Mouse (Mus musculus): ENCODE measurements around the gene Bpgm.
A peak's percentile ranks its signal among the peaks of the same experiment; 100 is the strongest.

The Bpgm gene

GRCm38 (mm10) chr6:34483811-34484210 is 7.8 kb downstream of the Bpgm start:
- no peak for DNase-seq (ENCODE audit: low read depth, low spot score)

GRCm38 (mm10) chr6:34486071-34486626 is 10.1 kb downstream of the Bpgm start:
- no peak for DNase-seq (ENCODE audit: low read depth, low spot score)

- no peak for DNase-seq (ENCODE audit: low read depth, low spot score)
Measured at GRCm38 (mm10) chr6:34493327-34494095, 17.5 kb downstream of the Bpgm start.

- DNase-seq (ENCODE audit: low read depth, low spot score), result no peak
Measured at GRCm38 (mm10) chr6:34495140-34495551, 19.1 kb downstream of the Bpgm start.

- DNase-seq (ENCODE audit: low read depth, low spot score), result no peak
Measured at GRCm38 (mm10) chr6:34497991-34498625, 22.1 kb downstream of the Bpgm start.

- DNase-seq (ENCODE audit: low read depth, low spot score), result no peak
Measured at GRCm38 (mm10) chr6:34502291-34502690, 26.3 kb downstream of the Bpgm start.

- no peak for DNase-seq (ENCODE audit: low read depth, low spot score)
Measured at GRCm38 (mm10) chr6:34505957-34506356, 29.9 kb downstream of the Bpgm start.

GRCm38 (mm10) chr6:34507581-34507980 is 31.6 kb downstream of the Bpgm start:
- no peak for DNase-seq (ENCODE audit: low read depth, low spot score)

- no peak for DNase-seq (ENCODE audit: low read depth, low spot score)
Measured at GRCm38 (mm10) chr6:34508016-34508415, 32.0 kb downstream of the Bpgm start.

GRCm38 (mm10) chr6:34510277-34510676 is 34.3 kb downstream of the Bpgm start:
- no peak for DNase-seq (ENCODE audit: low read depth, low spot score)

- peak; percentile 45 for DNase-seq (ENCODE audit: low read depth, low spot score)
Measured at GRCm38 (mm10) chr6:34511410-34511809, 35.4 kb downstream of the Bpgm start.

- DNase-seq (ENCODE audit: low read depth, low spot score), result no peak
Measured at GRCm38 (mm10) chr6:34512741-34513140, 36.7 kb downstream of the Bpgm start.

- no peak for DNase-seq (ENCODE audit: low read depth, low spot score)
Measured at GRCm38 (mm10) chr6:34514655-34515054, 38.6 kb downstream of the Bpgm start.

- DNase-seq (ENCODE audit: low read depth, low spot score), result no peak
Measured at GRCm38 (mm10) chr6:34515098-34515782, 39.2 kb downstream of the Bpgm start.

GRCm38 (mm10) chr6:34515783-34516099 is 39.7 kb downstream of the Bpgm start:
- no peak for DNase-seq (ENCODE audit: low read depth, low spot score)

- DNase-seq (ENCODE audit: low read depth, low spot score), result no peak
Measured at GRCm38 (mm10) chr6:34517750-34518149, 41.7 kb downstream of the Bpgm start.

GRCm38 (mm10) chr6:34519087-34519486 is 43.1 kb downstream of the Bpgm start:
- DNase-seq (ENCODE audit: low read depth, low spot score), result no peak

GRCm38 (mm10) chr6:34520491-34520890 is 44.5 kb downstream of the Bpgm start:
- no peak for DNase-seq (ENCODE audit: low read depth, low spot score)

GRCm38 (mm10) chr6:34520912-34521311 is 44.9 kb downstream of the Bpgm start:
- DNase-seq (ENCODE audit: low read depth, low spot score), result no peak

- no peak for DNase-seq (ENCODE audit: low read depth, low spot score)
Measured at GRCm38 (mm10) chr6:34523476-34523875, 47.5 kb downstream of the Bpgm start.

- DNase-seq (ENCODE audit: low read depth, low spot score), result no peak
Measured at GRCm38 (mm10) chr6:34525499-34525924, 49.5 kb downstream of the Bpgm start.

GRCm38 (mm10) chr6:34525927-34526326 is 49.9 kb downstream of the Bpgm start:
- no peak for DNase-seq (ENCODE audit: low read depth, low spot score)
